Mouse (Mus musculus) layer of hippocampus, adult 11-12 months (tissue): ENCODE data around the gene Myo15.
"Not testable (repeated sequence)": the region's sequence is repeated elsewhere in the genome, so short reads cannot be mapped to it uniquely, and the experiment has no call there.

ENCODE experiments used
- DNase-seq: peaks from one replicate; pipeline ENCODE4 v3.0.0; 2022; ENCODE audit warnings: low spot score

Gene Myo15

DNA sequence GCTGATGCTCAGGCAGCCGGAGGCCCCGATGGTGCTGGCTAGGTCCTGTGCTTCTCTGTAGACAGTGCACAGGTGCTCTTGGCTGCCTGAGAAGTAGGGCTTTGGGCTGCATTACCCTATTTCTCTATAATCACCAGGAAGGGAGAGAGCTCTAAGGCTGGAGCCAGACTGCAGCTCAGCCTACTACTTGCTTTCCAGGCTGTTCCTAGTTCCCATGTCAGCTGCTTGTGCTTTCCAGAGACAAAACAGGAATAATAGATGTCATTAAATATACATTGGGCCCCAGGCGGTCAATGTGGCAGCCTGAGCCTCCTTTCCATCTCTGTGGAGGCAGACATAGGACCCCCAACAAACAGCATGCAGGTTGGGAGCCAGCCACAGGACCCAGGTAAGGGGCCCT is at the start of gene Myo15:
TSS of gene Myo15 (plus strand) at position 301 of the 400 bp plus-strand sequence.
- no peak for DNase-seq

DNA sequence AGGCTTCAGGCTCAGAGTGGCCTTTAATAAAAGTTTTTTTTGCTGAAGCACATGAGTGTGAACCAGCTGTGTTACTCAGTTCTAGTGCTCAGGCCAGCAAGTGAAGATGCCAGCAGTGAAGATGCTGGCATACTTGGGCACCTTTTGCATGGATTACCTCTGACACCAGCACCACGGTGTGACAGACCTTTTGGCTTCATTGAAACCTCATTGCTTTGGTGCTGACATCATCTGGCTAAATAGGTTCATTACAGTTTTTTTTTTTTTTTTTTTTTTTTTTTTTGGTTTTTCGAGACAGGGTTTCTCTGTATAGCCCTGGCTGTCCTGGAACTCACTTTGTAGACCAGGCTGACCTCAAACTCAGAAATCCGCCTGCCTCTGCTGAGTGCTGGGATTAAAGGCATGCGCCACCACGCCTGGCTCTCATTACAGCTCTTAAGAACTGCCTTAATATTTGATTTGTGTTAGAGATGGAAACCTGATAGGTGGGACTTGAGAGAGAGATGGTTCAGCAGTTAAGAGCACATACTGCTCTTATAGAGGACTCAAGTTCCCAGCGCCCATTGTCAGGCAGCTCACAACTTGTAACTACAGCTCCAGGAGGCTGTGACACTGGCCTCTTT is 47.0 kb upstream of the Myo15 start:
- no peak for DNase-seq

- DNase-seq = no peak
Measured at GRCm38 (mm10) chr11:60423006-60423405, 46.1 kb upstream of the Myo15 start.

GRCm38 (mm10) chr11:60426417-60426816 is 42.7 kb upstream of the Myo15 start:
- DNase-seq = no peak

DNA sequence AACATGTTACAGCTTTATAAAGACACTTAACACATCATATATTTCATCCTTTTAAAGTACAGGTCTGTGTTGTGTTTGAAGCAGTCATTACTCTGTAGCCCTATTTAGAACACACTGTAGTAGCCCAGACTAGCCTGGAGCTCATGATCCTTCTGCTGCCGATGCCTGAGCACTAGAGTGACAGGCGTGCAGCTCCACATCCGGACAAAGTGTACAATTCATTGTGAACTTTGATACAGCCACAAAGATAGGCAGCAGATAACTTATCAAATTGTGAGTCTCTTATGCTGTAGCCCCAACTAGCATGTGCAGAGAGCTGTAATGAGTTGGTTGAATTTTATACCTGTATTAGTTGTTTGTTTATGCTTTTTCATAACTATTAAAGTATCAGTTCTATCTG is 41.5 kb upstream of the Myo15 start:
- no peak for DNase-seq

- DNase-seq = no peak
Measured at GRCm38 (mm10) chr11:60433501-60433900, 35.6 kb upstream of the Myo15 start.

DNA sequence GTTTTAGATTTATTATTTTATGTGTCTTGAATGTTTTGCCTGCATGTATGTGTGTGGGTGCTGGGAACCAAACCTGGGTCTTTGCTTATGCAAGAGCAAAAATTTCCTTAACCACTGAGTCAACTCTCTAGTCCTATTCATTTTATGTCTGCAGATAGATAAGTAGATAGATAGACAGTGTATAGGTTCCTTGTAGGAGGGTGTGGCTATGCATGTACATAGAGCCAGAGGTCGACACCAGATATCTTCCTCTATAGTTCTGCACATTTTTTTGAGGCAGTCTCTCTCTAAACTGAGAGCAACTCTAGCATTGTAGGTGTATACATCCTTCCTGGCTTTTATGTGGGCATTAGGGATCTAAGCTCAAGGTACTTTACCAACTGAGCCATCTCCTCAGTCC is 34.0 kb upstream of the Myo15 start:
- no peak for DNase-seq

- DNase-seq = no peak
Measured at GRCm38 (mm10) chr11:60436618-60437017, 32.5 kb upstream of the Myo15 start.

DNA sequence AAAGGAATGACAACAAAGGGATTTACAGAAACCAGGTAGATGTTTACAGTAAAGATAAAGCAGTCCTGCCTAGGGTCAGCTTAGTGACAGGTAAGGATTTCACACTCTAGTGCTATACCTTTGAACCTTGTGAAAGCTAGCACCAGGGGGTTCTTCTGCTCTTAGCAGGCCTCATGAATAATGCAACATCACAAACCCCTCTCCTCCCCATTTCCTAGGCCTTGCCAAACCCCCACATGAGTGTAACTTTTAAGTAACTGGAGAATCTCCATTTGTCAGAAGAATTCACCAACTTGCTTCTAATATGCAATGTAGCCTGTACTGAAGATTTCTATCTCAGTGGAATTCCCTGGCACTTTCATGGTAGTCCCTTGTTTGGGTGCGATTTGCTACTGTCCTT is 29.5 kb upstream of the Myo15 start:
- DNase-seq = not testable (repeated sequence)

GRCm38 (mm10) chr11:60440176-60440575 is 29.0 kb upstream of the Myo15 start:
- no peak for DNase-seq

GRCm38 (mm10) chr11:60442896-60443295 is 26.2 kb upstream of the Myo15 start:
- DNase-seq = no peak

- no peak for DNase-seq
Measured at GRCm38 (mm10) chr11:60444007-60444406, 25.1 kb upstream of the Myo15 start.

DNA sequence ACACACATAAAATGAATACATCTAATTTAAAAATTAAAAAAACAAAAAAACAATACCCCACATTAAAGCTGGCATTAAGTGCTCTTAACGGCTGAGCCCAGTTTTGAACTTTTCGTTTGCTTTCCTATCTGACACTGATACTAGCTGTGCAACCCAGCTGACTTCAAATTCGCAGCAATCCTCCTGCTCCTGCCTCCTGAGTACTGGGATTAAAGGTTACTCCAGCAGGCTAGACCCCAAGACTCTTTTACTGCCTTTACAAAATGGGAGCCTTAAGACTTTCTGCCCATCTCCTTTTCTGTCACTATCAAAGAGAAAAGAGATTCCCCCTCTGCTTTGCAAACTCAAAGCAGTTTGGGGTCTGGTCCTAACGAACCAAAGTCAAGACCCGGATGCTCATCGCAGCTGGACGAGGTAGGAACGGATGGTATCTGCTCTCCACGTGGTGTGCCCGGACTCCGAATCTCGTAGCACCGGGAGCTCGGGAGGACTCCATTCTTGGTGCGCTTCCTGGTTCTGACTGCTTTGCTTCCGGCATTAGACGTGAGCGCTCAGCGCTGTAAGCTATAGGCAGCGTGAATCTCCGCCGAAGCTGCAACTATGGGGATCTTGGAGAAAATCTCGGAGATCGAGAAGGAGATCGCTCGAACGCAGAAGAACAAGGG is 14.9 kb upstream of the Myo15 start, which contains the start of gene Drg2:
TSS of gene Drg2 (plus strand) at position 512 of the 665 bp plus-strand sequence.
- DNase-seq = peak; percentile 90

- DNase-seq = no peak
Measured at GRCm38 (mm10) chr11:60454745-60455087, 14.4 kb upstream of the Myo15 start.

DNA sequence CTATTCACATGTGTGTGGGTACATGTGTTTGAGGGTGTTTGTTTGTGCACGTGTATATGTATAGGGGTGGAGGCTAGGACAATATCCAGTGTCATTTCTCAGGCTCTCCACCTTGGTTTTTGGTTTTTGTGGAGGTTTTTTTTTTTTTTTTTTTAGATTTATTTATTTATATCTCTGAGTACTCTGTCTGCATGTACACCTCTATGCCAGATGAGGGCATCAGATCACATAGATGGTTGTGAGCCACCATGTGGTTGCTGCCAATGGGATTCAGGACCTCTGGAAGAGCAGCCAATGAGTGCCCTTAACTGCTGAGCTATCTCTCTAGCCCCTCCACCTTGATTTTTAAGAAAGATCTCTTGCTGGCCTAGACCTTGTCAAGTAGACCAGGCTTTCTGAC is 11.2 kb upstream of the Myo15 start:
- no peak for DNase-seq

GRCm38 (mm10) chr11:60465943-60466380 is 3.2 kb upstream of the Myo15 start:
- DNase-seq = peak; percentile 39

GRCm38 (mm10) chr11:60470743-60471142 is 1.6 kb downstream of the Myo15 start:
- DNase-seq = no peak

DNA sequence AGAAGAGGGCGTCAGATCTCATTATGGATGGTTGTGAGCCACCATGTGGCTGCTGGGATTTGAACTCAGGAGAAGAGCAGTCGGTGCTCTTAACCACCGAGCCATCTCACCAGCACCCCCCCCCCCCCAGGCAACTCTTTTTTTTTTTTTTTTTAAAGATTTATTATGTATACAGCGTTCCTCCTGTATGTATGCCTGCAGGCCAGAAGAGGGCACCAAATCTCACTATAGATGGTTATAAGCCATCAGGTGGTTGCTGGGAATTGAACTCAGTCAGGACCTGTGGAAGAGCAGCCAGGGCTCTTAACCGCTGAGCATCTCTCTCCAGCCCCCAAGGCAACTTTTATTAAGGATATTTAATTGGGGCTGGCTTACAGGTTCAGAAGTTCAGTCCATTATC is 5.4 kb downstream of the Myo15 start:
- DNase-seq = no peak

- no peak for DNase-seq
Measured at GRCm38 (mm10) chr11:60475668-60476362, 6.7 kb downstream of the Myo15 start.

DNA sequence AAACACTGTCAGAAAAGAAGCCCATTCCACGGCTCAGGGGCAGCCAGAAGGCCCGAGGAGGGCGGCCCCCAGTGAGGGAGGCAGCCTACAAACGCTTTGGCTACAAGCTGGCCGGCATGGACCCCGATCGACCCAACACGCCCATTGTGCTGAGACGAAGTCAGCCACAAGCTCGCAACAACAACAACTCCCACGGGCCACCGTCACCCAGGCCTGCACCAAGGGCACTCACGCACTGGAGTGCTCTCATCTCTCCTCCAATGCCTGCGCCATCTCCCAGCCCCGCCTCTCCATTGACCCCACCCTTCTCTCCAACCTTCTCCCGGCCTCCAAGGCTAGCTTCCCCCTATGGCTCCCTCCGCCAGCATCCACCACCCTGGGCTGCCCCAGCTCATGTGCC is 9.0 kb downstream of the Myo15 start:
- no peak for DNase-seq

DNA sequence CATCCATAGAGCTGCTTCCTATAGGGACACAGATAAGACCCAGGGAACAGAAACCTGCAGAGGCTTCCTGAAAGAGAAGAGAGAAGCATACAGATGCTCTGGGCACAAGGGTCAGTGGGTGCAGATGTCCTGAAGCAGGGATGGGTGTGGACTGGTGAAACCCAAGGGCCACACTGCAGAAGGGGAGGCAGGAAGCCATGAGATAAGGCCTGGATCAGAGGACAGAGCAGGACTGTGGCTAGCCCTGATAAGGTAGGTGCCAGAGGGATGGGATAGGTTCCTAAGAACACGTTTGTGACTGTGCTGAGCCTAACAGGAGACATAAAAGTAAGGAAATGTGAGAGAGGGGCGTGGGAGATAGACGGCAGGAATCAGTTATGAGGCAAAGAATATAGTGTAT is 17.1 kb downstream of the Myo15 start:
- DNase-seq = no peak

DNA sequence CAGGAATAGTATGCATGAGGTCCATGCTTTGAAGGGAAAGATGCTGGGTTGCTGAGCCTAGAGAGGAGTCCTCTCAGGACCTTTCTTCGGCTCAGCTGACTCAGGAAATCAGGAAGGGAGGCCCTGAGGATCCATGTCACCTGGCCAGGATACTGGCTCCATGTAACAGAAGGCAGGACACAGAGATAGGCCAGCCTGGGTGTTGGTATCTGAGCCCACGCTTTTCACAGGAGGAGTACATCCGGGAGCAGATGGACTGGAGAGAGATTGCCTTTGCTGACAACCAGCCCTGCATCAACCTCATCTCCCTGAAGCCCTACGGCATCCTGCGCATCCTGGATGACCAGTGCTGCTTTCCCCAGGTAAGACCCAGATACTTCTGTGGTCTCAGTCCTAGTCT is 23.6 kb downstream of the Myo15 start:
- no peak for DNase-seq

- no peak for DNase-seq
Measured at GRCm38 (mm10) chr11:60495692-60496091, 26.6 kb downstream of the Myo15 start.
